Mouse (Mus musculus) heart, adult 9 months (tissue): ENCODE measurements around the gene B3galt4.

Experiments used
- DNase-seq, 2 experiments: peaks; one replicate each; pipeline ENCODE4 v3.0.0; 2022; ENCODE audit warnings: low spot score in 2 of 2

The B3galt4 gene

DNA sequence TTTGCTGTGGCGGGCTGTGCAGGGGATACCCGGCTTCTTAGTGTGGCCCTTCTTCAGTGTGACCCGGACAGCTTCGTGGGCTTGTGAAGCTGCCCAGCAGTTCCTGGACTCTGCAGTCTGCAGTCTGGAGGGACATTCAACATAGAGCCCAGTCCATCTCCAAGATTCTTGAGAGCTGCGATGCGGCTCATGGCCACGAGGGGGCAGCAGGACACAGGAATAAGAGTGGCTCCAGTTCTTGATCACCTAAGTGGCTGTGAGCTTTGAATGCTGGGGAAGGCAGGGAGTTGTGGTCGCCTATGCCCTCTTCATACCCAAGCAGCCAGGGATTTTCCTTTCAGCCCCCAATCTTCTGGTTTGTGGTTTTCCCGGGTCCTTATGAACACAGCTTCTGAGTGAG, 17.2 kb upstream of the B3galt4 start:
- DNase-seq: peak; percentile 58 to 73

DNA sequence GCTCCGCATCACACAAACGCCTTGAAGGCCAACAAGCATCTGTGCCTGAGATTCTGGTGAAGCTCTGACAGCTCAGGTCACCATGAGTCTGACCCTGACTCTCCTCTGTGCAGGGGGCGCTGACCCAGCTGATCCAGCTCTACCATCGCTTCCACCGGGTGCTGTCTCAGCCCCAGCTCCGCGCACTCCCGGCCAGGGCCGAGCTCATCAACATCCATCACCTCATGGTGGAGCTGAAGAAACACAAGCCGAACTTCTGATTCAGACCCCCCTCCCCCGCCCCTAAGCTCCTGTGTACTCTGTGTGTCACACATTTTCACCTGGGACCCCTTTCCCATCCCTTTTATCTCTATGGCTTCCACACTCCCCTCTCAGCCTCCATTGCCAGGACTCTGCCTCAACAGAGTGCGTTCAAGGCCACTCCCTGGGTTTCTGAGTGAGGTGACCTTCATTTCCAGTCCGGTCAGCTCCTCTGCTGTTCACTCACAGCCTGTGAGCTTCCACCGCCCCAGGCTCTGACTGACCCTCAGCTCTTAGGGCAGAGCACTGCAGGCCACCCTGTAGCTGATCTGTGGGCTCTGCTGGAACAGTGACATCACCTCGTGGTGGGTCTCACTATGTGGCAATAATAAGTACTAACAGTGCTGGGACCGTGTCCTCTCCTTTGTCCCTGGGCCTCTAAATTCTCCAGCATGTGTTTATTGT, 14.7 kb upstream of the B3galt4 start:
- DNase-seq: no peak

DNA sequence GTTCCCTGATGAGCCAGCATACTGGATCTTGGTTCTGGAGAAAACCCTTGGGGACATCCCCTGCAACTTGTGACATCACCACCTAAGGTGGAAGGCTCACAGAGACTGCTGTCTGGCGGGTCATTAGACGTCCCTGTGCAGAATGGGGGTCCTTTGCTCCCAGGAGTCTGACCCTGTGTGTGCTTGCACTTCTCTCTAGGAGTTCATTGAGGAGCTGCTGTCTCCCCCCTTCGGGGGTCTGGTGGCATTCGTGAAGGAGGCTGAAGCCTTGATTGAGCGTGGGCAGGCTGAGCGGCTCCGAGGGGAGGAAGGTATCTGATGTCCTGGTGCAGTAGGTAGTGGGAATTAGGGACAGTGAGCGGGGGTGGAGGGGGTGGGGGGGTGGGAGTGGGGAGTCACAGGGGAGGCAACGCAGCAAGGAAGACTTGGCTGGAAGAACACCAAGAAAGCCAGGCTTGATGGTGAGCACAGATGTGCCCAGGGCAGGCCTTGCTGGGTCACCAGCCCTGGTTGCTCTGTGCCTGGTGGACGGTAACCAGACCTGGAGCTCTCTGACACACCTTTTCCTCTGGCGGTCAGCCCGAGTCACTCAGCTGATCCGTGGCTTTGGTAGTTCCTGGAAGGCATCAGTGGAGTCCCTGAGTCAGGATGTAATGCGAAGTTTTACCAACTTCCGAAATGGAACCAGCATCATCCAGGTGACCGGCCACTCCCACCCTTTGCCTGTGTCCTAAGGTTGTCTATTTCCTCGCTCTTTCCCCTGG, 14.0 kb upstream of the B3galt4 start:
- no peak for DNase-seq

DNA sequence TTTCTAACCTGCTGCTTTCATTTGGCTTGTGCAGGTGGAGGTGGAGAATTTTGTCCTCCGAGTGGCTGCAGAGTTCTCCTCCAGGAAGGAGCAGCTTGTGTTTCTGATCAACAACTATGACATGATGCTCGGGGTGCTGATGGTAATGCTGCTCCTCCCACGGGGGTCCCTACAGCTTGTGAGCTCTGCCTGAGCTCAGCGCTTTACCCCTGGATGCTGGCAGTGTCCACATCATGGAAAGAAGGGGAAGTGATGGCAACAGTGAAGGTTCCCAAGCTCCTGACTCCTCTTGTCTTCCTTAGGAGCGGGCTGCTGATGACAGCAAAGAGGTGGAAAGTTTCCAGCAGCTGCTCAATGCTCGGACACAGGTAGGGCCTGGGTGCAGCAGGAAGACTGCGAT, 11.6 kb upstream of the B3galt4 start:
- DNase-seq: no peak

DNA sequence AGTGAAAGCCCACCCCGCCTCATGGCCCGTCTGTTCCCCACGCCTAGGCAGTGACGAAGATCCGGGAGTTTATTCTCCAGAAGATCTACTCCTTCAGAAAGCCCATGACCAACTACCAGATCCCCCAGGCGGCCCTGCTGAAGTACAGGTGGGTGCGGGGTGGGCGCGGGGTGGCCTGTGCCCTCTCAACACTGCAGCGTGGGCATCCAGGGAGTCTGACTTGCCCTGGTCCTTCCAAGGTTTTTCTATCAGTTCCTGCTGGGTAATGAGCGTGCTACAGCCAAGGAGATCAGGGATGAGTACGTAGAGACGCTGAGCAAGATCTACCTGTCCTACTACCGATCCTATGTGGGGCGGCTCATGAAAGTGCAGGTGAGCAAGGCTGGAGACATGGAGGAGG, 8.7 kb upstream of the B3galt4 start:
- DNase-seq: no peak

DNA sequence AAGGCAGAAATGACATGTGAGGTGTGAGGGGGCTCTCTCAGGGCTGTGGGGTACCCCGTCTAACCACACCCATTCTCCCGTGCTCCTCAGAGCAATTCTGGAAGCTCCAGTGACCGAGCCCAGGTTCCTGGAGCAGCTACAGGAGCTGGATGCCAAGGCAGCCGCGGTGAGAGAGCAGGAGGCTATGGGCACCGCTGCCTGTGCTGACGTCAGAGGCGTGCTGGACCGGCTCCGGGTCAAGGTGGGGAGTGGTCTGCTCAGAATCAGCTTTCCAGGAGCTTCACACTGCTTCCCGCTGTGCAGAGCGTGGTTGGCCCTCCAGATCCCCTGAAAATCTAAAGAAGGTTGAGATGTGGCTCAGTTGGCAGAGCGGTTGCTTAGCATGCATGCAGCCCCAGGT, 7.8 kb upstream of the B3galt4 start:
- DNase-seq: no peak

DNA sequence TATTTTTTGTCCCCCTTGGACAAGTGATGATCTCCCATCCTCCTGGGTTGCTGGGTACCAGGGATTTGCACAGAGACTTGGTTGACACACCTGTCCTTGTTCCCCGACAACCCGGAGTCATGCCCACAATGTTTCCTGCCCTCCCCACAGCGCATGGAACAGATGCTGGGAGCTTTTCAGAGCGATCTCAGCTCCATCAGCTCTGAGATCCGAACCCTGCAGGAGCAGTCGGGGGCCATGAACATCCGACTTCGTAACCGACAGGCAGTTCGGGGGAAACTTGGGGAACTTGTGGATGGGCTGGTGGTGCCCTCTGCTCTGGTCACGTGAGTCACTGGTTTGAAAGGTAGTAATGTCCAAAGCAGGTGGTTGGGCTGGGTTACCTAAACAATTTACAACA, 7.2 kb upstream of the B3galt4 start:
- DNase-seq: no peak

DNA sequence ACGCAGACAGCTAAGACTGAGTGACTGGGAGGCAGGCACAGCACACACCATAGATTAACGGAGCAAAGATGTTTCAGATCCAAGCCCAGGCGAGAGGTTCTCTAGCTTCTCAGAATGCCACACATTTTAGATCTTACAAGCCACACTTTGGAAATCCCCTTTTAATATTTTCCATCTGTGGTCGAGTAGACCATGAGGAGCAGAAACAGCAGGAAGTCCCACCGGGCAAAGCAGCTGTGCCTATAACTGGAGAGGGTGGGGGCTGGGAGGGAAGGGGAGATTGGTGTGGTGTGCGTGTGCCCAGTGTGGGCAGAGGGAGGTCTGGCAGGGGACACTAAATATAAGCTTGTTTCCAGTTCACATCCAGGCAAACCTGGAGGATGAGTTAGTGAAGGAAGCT, 6.2 kb upstream of the B3galt4 start:
- DNase-seq: no peak

DNA sequence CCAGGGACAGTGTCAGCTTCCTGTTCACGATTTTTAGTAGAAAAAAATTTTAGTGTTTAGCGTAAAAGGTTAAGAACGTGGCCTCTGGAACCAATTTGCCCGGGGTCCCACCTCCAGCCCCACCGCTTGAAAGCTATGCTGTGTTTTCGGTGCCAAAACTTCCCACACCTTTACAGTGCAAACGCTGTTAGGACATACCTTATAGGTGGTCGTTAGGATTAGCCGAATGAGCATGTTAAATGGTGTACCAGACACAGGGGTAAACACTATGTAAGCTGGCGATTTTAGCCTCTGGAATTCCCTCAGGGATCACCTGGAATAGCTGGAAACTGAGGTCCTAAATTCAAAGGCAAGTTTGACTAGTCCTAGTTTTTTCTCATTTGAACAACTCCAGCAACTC, 5.0 kb upstream of the B3galt4 start:
- no peak for DNase-seq

DNA sequence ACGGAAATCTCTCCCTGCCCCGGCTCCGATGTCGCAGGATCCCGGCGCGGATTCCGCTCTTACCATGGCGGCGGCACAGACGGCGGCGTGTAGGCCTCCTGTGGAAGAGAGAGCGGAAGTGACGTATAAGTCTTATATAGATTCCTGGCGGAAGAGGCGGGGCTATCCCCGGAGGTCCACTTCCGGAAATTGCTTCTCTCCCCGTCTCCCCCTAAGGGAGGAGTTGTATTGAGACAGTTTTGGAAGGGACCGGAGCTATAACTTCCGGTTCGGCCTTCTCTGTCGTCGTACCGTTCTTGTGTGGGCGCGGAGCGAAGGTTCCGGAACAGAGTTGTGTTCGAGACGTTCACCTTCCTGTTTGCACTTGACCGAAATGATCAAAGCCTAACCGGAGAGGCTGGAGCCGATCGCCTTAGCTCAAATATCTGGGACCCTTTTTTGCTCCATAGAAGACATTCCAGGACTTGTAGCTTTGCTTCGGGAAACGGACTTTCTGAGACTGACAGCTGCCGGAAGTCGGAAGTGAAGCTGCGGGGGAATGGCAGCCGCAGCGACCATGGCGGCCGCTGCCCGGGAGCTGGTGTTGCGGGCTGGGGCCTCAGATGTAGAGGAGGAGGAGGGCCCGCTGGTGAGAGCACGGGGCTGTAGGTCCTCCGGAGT, 4.4 kb upstream of the B3galt4 start, which contains the start of the genes Vps52 and Rps18:
Gene Vps52 (plus strand): TSS at position 258 of the 660 bp plus-strand sequence.
Gene Rps18 (minus strand): TSS at position 447 of the 660 bp plus-strand sequence.
- peak; percentile 96 to 97 for DNase-seq

DNA sequence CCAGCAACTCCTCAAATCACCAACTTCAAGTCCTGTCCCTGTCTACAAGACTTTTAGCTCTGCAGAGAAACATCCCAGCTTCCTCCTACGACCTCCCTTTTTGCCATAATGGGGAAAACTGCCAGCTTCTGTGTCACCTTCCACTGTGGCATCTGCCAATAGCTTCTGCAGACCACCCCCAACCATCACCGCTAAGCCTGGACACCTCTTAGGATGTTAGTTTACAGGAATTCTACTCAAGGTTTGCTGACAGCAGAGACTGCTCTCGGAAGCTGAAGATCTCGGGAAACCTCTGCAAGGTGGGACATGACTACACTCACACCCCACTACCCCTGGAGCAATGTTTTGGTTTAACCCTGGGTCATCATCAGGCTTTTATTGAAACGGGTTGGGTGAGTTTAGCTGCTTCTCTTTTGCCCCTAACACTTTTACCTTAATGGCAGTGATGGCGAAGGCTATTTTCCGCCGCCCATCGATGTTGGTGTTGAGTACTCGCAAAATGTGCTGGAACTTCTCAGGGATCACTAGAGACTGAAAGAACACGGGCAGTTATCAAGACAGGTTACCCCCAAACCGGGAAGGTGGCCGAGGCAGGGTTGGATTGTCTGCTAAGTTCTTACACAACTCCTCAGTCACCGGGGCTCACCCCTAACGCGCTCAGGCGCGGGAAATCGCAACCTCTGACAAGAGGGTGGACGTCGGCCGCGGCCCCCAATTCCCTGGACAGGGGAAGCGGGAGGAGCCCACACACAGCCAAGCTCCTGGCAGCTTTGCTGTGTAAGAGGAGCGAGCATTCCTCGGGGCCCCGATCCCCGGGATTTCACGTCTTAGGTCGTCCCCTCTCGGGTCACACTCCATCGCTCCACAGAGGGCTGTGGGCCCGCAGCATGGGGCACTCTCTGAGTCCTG, 3.6 kb upstream of the B3galt4 start:
- no peak for DNase-seq

DNA sequence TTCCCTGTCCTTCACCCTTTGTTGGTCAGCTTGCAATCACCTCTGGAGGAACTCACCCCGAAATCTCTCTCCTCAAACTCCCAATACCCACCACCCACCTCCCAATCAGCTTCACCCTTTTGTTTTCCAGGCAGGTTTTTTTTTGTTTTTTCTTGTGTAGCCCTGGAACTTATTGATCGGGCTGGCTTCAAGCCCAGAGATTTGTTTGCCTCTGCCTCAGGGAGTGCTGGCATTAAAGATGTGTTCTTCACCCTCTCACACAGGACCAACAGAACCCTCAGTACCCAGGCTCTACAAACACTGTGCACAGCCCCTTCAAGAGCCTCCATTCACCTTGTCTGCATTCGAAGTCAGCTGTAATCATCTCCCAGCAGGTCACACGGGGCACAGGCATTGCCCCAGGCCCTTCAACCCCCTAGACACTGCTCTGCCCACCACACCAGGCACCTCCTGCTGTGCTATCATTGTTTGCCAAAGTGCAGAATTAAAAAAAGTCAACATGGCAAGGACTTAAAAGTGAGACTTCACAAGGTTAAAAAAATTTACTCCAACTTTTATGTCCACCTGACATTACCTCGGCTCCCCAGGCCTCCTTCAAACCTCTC, 2.8 kb upstream of the B3galt4 start:
- no peak for DNase-seq

DNA sequence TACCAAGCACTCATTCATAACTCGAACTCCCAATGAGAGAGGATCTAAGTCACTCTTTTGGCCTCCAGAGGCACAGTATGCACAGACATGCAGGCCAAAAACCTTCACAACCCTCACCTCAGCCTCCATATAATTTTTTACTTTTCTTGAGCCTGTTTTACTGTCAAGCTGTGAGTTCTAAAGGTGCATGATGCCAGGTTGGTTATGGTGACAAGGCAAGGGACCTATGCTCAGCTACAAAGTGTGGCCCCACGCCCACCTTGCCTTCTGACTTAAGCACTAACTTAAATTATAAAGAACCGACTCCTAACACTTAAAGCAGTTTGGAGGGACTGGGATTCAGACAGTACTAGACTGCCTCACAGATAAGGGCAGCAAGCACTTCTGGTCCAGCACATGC, 2.0 kb upstream of the B3galt4 start:
- no peak for DNase-seq

DNA sequence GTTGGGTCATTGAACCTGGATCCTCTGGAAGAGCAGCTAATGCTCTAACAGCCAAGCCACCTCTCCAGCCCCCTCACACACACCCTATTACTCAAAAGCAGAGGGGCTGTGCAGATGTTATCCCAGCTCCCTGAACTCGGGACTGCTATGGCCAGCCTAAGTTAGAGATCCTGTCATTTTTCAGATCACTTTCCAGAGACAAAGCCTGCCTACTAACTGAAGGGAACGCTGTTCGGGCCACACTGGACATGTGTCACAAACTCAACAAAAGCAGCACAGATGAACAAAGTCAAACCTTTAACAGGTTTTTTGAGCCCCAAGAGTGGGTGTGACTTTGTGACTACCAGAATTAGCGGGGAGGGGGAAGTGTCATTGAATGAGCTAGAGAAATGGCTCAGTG, 1.6 kb upstream of the B3galt4 start:
- DNase-seq: no peak

DNA sequence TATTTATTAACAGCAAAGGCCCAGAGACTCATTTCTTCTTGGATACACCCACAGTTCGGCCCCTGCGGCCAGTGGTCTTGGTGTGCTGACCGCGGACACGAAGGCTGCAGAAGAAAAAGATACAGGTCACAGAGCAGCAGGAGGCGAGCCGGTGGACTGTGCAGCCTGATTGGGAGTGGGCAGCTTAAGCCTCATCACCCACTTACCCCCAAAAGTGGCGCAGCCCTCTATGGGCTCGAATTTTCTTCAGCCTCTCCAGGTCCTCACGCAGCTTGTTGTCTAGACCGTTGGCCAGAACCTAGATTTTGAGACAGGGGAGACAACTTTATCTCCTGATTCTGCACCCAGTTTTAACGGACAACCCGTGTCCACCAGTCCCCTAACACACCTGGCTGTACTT, 727 bp upstream of the B3galt4 start:
- DNase-seq: peak in 1 of 2 experiments; percentile 3

DNA sequence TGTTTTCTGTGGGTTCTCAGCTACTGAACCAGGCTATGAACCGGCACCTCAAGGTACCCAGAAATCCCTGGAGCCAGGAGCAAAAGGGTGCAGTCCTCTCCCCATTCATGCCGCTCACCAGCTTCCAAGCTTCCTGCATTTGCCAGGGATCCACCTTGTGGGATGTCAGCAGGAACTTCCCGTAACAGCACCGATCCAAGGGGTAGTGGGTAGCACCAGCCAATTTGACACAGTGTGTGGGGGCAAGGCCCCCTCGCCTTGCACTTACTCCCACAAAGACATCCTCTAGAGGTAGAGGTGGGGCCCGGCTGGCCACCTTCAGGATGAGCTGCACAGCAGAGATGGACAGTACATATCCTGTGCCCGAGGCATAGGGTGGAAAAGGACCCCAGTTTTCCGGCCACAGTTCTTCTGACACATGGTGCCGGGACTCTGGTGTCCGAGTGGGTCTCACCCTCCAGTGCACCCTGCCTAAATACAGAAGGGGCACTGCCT, 1.1 kb downstream of the B3galt4 start:
- peak in 1 of 2 experiments; percentile 4 for DNase-seq

DNA sequence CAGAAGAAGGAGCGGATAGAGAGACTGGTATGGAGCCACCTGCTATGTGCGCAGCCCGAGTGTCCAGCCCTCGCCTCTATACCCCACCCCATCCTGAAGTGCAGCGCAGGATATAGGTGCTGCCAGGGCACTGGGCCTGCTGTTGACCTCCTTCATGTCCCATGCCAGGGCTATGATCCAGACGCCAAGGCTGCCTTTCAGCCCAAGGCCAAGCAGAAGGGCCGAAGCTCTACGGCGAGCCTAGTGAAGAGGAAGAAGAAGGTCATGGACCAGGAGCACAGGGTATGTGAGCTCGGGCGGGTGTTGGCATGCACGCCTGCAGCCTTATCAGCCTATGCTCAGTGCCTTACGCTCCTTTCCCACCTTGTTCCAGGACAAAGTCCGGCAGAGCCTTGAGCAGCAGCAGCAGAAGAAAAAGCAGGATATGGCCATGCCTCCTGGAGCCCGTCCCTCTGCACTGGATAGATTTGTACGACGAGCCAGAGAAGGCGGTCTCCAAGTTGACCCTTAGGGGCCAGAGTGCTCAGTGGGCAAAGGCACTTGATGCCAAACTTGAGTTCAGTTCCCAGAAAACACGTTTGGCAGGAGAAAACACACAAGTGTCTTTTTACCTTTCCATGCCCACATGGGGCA, 2.3 kb downstream of the B3galt4 start:
- no peak for DNase-seq

DNA sequence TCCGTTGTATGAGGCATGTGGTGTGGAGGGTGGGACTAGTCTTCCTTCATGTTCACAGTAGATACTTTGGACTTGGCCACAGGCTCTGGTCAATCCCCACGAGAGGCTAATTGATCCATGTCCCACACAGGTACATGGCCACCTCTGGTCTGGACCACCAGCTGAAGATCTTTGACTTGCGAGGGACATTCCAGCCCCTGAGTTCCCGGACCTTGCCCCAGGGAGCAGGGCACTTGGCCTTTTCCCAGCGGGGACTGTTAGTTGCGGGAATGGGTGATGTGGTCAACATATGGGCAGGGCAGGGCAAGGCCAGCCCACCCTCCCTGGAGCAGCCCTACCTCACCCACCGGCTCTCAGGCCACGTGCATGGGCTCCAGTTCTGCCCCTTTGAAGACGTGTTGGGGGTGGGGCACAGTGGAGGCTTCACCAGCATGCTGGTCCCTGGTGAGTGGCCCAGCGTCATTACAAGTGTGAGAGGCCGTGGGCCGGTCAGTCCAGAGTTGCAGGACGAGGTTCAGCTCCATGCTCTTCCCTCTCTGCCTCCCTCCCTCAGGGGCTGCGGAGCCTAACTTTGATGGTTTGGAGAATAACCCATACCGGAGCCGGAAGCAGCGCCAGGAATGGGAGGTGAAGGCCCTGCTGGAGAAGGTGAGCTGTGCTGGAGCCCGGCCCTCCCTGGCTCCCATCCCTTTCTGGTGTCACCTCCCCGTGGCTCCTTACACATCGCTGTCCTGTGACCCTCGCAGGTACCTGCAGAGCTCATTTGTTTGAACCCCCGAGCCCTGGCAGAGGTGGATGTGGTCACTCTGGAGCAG, 3.0 kb downstream of the B3galt4 start:
- DNase-seq: no peak

DNA sequence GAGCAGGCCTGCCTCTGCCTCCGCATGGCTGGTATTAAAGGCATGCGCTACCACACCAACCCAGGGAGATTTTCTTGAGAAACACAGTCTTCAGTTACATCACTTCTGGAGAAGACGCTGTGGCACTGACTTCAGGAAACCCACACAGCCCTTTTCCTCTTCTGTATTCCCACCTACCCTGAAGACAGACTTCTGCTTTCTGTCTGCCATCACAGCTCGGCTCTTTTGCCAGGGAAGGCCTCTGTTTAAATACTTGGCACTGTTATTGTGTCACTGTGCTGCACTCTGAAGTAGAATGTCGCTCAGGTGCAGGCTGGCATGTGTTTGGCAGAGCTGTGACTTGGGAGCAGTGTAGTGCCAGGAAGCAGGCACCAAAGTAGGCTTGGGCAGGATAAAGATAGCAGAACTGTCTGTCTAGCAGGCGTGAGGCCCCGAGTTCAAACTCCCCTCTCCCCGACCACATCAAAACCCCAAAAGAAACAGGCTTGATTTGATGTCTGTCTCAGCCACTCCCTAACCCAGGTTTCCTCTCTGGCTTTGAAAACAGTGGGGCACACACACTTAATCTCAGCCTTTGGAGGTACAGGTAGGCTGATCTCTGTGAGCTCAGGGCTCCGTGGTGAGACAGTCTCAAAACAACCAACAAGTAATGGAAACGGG, 3.7 kb downstream of the B3galt4 start:
- no peak for DNase-seq
